Mouse (Mus musculus): ENCODE results near the gene Uggt2.

GRCm38 (mm10) chr14:119112558-119112957 lies 13.3 kb upstream of the Uggt2 start:
- TF ChIP-seq POLR2A (IDR thresholded peaks at IDR 0.05; ENCODE audit: extremely low read depth, insufficient read depth, low read length), result no peak
- no peak for TF ChIP-seq CTCF (IDR thresholded peaks at IDR 0.05; ENCODE audit: low read depth, low read length)
